Mouse (Mus musculus) stomach, embryonic 14.5 days (tissue): Measurements from ENCODE around the gene Vwa5b1. TPM values are rescaled to one million over a fixed set of nuclear protein-coding genes. Genes with fewer than 3 reads are reported as not detected.

ENCODE experiments used
- ATAC-seq: fragments of 200-750 bp; cut with Nextera tagmentation; 2 replicates; pipeline ENCODE4 v1.8.0; 2017; ENCODE audit warnings: low read depth, moderate TSS enrichment; ENCODE audit not compliant: insufficient number of reproducible peaks, insufficient read depth, low FRiP score
- H3K27ac ChIP-seq: fragments of 300-500 bp; sonication (generic); 2 replicates; pipeline ENCODE4 v1.5.1; 2014; ENCODE audit warnings: mild to moderate bottlenecking, low read length, moderate library complexity, mixed read lengths
- H3K27me3 ChIP-seq: fragments of 300-500 bp; sonication (generic); 2 replicates; pipeline ENCODE4 v1.6.1; 2014; ENCODE audit warnings: low read length, control low read depth, mixed read lengths; ENCODE audit not compliant: control insufficient read depth, insufficient read depth
- H3K36me3 ChIP-seq: fragments of 300-500 bp; sonication (generic); 2 replicates; pipeline ENCODE4 v1.6.1; 2014; ENCODE audit warnings: mild to moderate bottlenecking, control low read depth, low read length, moderate library complexity, mixed read lengths; ENCODE audit not compliant: control insufficient read depth, insufficient read depth
- H3K4me1 ChIP-seq: fragments of 300-500 bp; sonication (generic); 2 replicates; pipeline ENCODE4 v1.6.1; 2014; ENCODE audit warnings: low read length, control low read depth, mixed read lengths; ENCODE audit not compliant: control insufficient read depth, insufficient read depth
- H3K4me2 ChIP-seq: fragments of 300-500 bp; sonication (generic); replicated peaks from 2 replicates; pipeline ENCODE4 v1.6.1; 2014; ENCODE audit warnings: low read depth, low read length, control low read depth
- H3K4me3 ChIP-seq: fragments of 300-500 bp; sonication (generic); 2 replicates; pipeline ENCODE4 v1.5.1; 2014; ENCODE audit warnings: low read depth, low read length, control low read depth
- H3K9ac ChIP-seq: fragments of 300-500 bp; sonication (generic); replicated peaks from 2 replicates; pipeline ENCODE4 v1.6.1; 2014; ENCODE audit warnings: low read depth, mild to moderate bottlenecking, control low read depth, low read length, moderate library complexity, mixed read lengths
- H3K9me3 ChIP-seq: fragments of 300-500 bp; sonication (generic); 2 replicates; pipeline ENCODE4 v1.6.1; 2016; ENCODE audit warnings: low read depth, low read length, control low read depth; ENCODE audit not compliant: control insufficient read depth
- WGBS: fragments of 180-500 bp; shearing (Covaris S2); extraction: QIAGEN DNeasy Blood & Tissue Kit; methylation state at CpG from one replicate; pipeline ENCODE4 v1.1.7; 2014; 5-methylcytosine and 5-hydroxymethylcytosine counted together
- polyA plus RNA-seq: library from polyadenylated mRNA; unstranded; fragments of >200 nt; fragmentation: Nextera tagmentation; extraction: Ambion mirVana; gene quantifications from 2 replicates; pipeline ENCODE4 v1.2.1, GENCODE M21; 2014

Gene Vwa5b1
- polyA plus RNA-seq, 1 experiment from 2014 or later = 0.04 TPM

- 0 out of 2 replicates have a peak, but pooled peaks have one; percentile 37 for ATAC-seq
- H3K36me3 ChIP-seq = no peaks in the 10 kb centered on the region
- H3K4me3 ChIP-seq = no peak overlapping the region
- H3K4me2 ChIP-seq = no peak overlapping the region
- WGBS = 59% methylated on average over 3 of the region's 3 CpGs
- no peak overlapping the region for H3K9ac ChIP-seq
- H3K4me1 ChIP-seq = no peaks in the 10 kb centered on the region
- no peaks in the 10 kb centered on the region for H3K9me3 ChIP-seq
- no peak overlapping the region for H3K27ac ChIP-seq
- H3K27me3 ChIP-seq = no peaks in the 10 kb centered on the region
Observed at GRCm38 (mm10) chr4:138516448-138516847, 119.2 kb downstream of the Vwa5b1 start.

Other genes starting within 250 kb of the Vwa5b1 start
- 0.17 and 0.25 TPM in 2 replicates for gene Fam43b, start 239.4 kb downstream of the Vwa5b1 start, polyA plus RNA-seq
- gene Mul1, start 201.2 kb downstream of the Vwa5b1 start, polyA plus RNA-seq = 17.6 and 19.4 TPM in 2 replicates
- gene Camk2n1, start 181.6 kb downstream of the Vwa5b1 start, polyA plus RNA-seq = 4.0 and 5.1 TPM in 2 replicates
- 0.14 TPM in 1 of 2 replicates, not detected in the other for gene Pla2g2c, start 88.9 kb upstream of the Vwa5b1 start, polyA plus RNA-seq
- 0.97 and 1.3 TPM in 2 replicates for gene Ubxn10, start 101.3 kb upstream of the Vwa5b1 start, polyA plus RNA-seq
- 0.16 and 0.29 TPM in 2 replicates for gene Pla2g2f, start 121.7 kb upstream of the Vwa5b1 start, polyA plus RNA-seq
- gene Pla2g2d, start 139.9 kb upstream of the Vwa5b1 start, polyA plus RNA-seq = 0.13 and 0.35 TPM in 2 replicates
- 0.17 and 0.32 TPM in 2 replicates for gene Pla2g5, start 227.6 kb upstream of the Vwa5b1 start, polyA plus RNA-seq
- not detected in 2 replicates for gene Gm13030, start 238.1 kb upstream of the Vwa5b1 start, polyA plus RNA-seq
- gene Pla2g2e, start 242.1 kb upstream of the Vwa5b1 start, polyA plus RNA-seq = not detected in 2 replicates